Comparison of ENCODE assay signal across 13 mouse cellular contexts in the genomic region with DNA sequence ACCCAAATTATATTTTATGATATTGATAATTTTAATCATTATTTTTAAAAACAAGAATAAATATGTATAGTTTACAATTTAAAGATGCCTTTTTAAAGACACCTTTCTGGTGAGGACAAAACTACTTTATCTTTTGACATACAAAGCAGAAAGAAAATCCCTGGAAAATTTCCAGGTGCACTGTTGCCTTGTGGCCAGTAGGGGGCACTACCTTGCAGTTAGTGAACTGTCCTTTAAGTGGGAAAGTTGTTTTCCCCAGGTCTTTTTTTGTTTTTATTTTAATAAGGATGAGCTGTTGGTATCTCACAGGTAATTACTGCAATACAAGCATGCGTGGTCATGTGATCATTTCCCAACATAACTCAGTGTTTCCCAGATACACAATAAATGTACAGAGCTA. TPM values are rescaled to one million over a fixed set of nuclear protein-coding genes. Genes with fewer than 3 reads are reported as not detected.
DNase-seq lines count a peak whose midpoint lies in the region; ATAC-seq and TF ChIP-seq lines count a peak whose summit lies in the region.
"Had no signal": no experiment of that assay in that cellular context is flagged by ENCODE, and none has a peak within 500 bp of the region (broad histone marks: within the 10 kb centered on the region; RNA-seq: fewer than 3 reads in every experiment).

No protein-coding gene starts in this region.

- H3K9me3 ChIP-seq in forebrain, embryonic 11.5 days (ENCODE audit: control insufficient read depth, low read length): peaks cover 4% of the 10 kb centered on the region; the same call in 1 of the 2 replicates
- peaks cover 7% of the 10 kb centered on the region for H3K9me3 ChIP-seq in forebrain, embryonic 13.5 days (replicated peaks)
- H3K9me3 ChIP-seq in E14TG2a.4 (ENCODE audit: low read length): peaks cover 7% of the 10 kb centered on the region; the same call in 1 of the 2 replicates

- 92% methylated on average over 1 of the region's 1 CpGs for WGBS in forebrain, embryonic 11.5 days
- 92% methylated on average over 1 of the region's 1 CpGs for WGBS in forebrain, embryonic 13.5 days

- peak; percentile 39 for DNase-seq in forebrain, embryonic 11.5 days (ENCODE audit: low spot score)
- DNase-seq in layer of hippocampus, adult 11-12 months (ENCODE audit: low spot score): peak; percentile 33
- DNase-seq in layer of hippocampus, postnatal 10 days (ENCODE audit: low spot score in 2 of 2): no peak
- peak; percentile 35 for DNase-seq in brain, adult 2 months (ENCODE audit: low read depth, low spot score)
- no peak for DNase-seq in right cerebral cortex, adult 18-20 months
- no peak for DNase-seq in left cerebral cortex, adult 11 months (ENCODE audit: low spot score)
- DNase-seq: kidney, postnatal 4 days; right cerebral cortex, postnatal 4 days had no signal

- no peaks in the 10 kb centered on the region for H3K27me3 ChIP-seq in forebrain, embryonic 11.5 days (ENCODE audit: control insufficient read depth, insufficient read depth, low read length)
- H3K27me3 ChIP-seq in forebrain, embryonic 13.5 days: no peaks in the 10 kb centered on the region
- peaks cover 45% of the 10 kb centered on the region for H3K27me3 ChIP-seq in E14TG2a.4 (ENCODE audit: insufficient read depth, low read length)
- H3K27me3 ChIP-seq: hindbrain, embryonic 13.5 days; neural tube, embryonic 13.5 days had no signal

- no peaks in the 10 kb centered on the region for H3K36me3 ChIP-seq in forebrain, embryonic 11.5 days (ENCODE audit: control insufficient read depth, insufficient read depth, low read length)
- H3K36me3 ChIP-seq in forebrain, embryonic 13.5 days (ENCODE audit: poor library complexity, severe bottlenecking): no peaks in the 10 kb centered on the region
- H3K36me3 ChIP-seq in E14TG2a.4 (ENCODE audit: insufficient read depth, low read length): no peaks in the 10 kb centered on the region

- no peak overlapping the region for H3K9ac ChIP-seq in forebrain, embryonic 11.5 days (ENCODE audit: low read length)
- H3K9ac ChIP-seq in forebrain, embryonic 13.5 days: no peak overlapping the region
- H3K9ac ChIP-seq: hindbrain, embryonic 13.5 days; neural tube, embryonic 13.5 days had no signal

- no peak overlapping the region for H3K27ac ChIP-seq in forebrain, embryonic 11.5 days (ENCODE audit: low read depth, low read length)
- no peak overlapping the region for H3K27ac ChIP-seq in forebrain, embryonic 13.5 days
- H3K27ac ChIP-seq: hindbrain, embryonic 13.5 days; neural tube, embryonic 13.5 days had no signal

- H3K4me2 ChIP-seq in forebrain, embryonic 11.5 days (ENCODE audit: low read depth, low read length, severe bottlenecking): no peak overlapping the region
- no peak overlapping the region for H3K4me2 ChIP-seq in forebrain, embryonic 13.5 days
- H3K4me2 ChIP-seq: hindbrain, embryonic 13.5 days; neural tube, embryonic 13.5 days had no signal

- no peak for ATAC-seq in forebrain, embryonic 11.5 days (replicated peaks; ENCODE audit: low FRiP score)
- no peak for ATAC-seq in forebrain, embryonic 13.5 days

- H3K4me1 ChIP-seq in forebrain, embryonic 11.5 days (replicated peaks; ENCODE audit: control insufficient read depth, insufficient read depth, low read length): no peaks in the 10 kb centered on the region
- H3K4me1 ChIP-seq in forebrain, embryonic 13.5 days: no peaks in the 10 kb centered on the region
- H3K4me1 ChIP-seq in E14TG2a.4 (replicated peaks; ENCODE audit: low read depth, low read length): peaks cover 14% of the 10 kb centered on the region
- H3K4me1 ChIP-seq: neural tube, embryonic 13.5 days had no signal

- H3K4me3 ChIP-seq in forebrain, embryonic 11.5 days (ENCODE audit: low read depth, low read length): no peak overlapping the region
- no peak overlapping the region for H3K4me3 ChIP-seq in forebrain, embryonic 13.5 days
- no peak overlapping the region for H3K4me3 ChIP-seq in E14TG2a.4 (replicated peaks; ENCODE audit: low read length)
- H3K4me3 ChIP-seq: hindbrain, embryonic 13.5 days; neural tube, embryonic 13.5 days had no signal

- peak; percentile 78 for TF ChIP-seq CTCF in E14TG2a.4 (conservative IDR thresholded peaks at IDR 0.05; ENCODE audit: low read length)

RNA-seq across cellular contexts. Expression of a gene that starts 11.8 kb away (rescaled TPM):
- 57.6 and 65.6 TPM in 2 replicates for polyA plus RNA-seq in forebrain, embryonic 11.5 days (2014; fragmentation: Nextera tagmentation; extraction: Ambion mirVana)
- polyA plus RNA-seq in forebrain, embryonic 13.5 days (2015; fragmentation: Nextera tagmentation; extraction: Ambion mirVana): 29.5 and 35.8 TPM in 2 replicates
- 10 to 100 TPM; 51.6 to 59.3 TPM for total RNA-seq in layer of hippocampus, postnatal 10 days (2021)

RNA-seq across cellular contexts. Expression of a gene that starts 40.4 kb away (rescaled TPM):
- polyA plus RNA-seq in forebrain, embryonic 11.5 days (2014; fragmentation: Nextera tagmentation; extraction: Ambion mirVana): 0.32 and 0.33 TPM in 2 replicates
- 0.05 and 0.15 TPM in 2 replicates for polyA plus RNA-seq in forebrain, embryonic 13.5 days (2015; fragmentation: Nextera tagmentation; extraction: Ambion mirVana)
- total RNA-seq in layer of hippocampus, postnatal 10 days (2021): 1 to 10 TPM; 4.4 to 4.5 TPM
- total RNA-seq: common myeloid progenitor, adult 5-6 weeks had no signal

Comparison
In these comparisons a context has a peak if more than half of its experiments do, and no peak if none do; other contexts are left out.
1. DNase-seq: peak in forebrain, embryonic 11.5 days (single experiment), layer of hippocampus, adult 11-12 months (single experiment) and brain, adult 2 months (single experiment); none in layer of hippocampus, postnatal 10 days (0 of 2), right cerebral cortex, adult 18-20 months (single experiment) and left cerebral cortex, adult 11 months (single experiment).